Mouse (Mus musculus): Measurements from ENCODE around the gene Epb41l1.

DNA sequence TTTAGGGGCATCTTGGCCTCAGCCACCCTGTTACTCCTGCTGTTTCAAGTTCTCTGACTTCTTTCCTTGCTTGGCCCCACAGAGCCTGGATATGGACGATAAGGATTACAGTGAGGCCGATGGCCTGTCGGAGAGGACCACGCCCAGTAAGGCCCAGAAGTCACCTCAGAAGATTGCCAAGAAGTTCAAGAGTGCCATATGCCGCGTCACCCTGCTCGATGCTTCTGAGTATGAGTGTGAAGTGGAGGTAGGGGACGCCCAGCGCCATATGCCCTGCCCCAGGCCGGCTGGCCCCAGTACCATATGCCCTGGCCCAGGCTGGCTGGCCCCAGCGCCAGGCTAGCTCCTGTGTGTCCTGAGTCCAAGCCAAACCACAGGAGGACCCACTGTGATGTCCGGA is 74.2 kb downstream of the Epb41l1 start:
- TF ChIP-seq POLR2A (IDR thresholded peaks at IDR 0.05; ENCODE audit: control insufficient read depth, low read depth, low read length), result no peak
- TF ChIP-seq CTCF (IDR thresholded peaks at IDR 0.05; ENCODE audit: control insufficient read depth, insufficient read depth, insufficient replicate concordance, low read depth, low read length), result no peak
